ENCODE assay signal across 17 mouse cellular contexts in the genomic region with DNA sequence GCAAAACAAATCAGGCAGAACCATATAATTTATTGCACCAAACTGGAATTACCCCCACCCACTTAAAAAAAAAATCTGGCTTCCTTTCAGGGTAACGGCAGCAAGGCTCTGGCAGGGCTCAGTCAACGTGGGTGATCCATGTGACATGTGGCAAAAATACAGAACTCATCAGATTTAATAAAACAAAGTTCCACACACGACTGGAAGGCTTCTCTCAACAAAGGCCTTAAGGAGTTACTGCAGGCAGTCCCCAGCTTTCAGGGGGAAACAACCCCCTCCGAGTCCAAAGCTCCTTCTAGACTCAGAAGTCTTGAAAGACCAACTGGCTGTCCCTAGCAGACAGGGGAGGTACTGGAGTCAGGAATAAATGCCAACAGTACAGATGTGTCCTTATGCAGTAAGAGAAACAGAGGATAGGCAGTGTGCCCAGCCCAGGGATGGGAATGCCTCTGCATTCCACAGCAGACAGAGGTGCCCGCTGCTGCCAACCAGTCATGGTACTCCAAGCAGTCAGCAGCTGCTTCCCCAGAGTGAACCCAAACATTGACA.
DNase-seq lines count a peak whose midpoint lies in the region; ATAC-seq and TF ChIP-seq lines count a peak whose summit lies in the region.
"Had no signal": no experiment of that assay in that cellular context is flagged by ENCODE, and none has a peak within 500 bp of the region (broad histone marks: within the 10 kb centered on the region; RNA-seq: fewer than 3 reads in every experiment).

No protein-coding gene starts in this region.

- intact Hi-C loops in heart, postnatal 25 days (cut with DNase I): loop anchor here (10.0 kb wide), 1 partner anchor 238 kb away; no protein-coding TSS in a partner anchor

- no peak overlapping the region for H3K4me3 ChIP-seq in kidney, postnatal 0 days (replicated peaks; ENCODE audit: low read depth, low read length)
- no peak overlapping the region for H3K4me3 ChIP-seq in embryonic facial prominence, embryonic 15.5 days (replicated peaks)
- H3K4me3 ChIP-seq: hindbrain, embryonic 15.5 days; megakaryocyte, embryonic 14.5 days; neural tube, embryonic 12.5 days had no signal

- H3K27ac ChIP-seq in kidney, postnatal 0 days: no peak overlapping the region
- 0 out of 2 replicates have a peak overlapping the region, but pooled peaks have one; percentile 35 for H3K27ac ChIP-seq in embryonic facial prominence, embryonic 15.5 days (replicated peaks)
- H3K27ac ChIP-seq: hindbrain, embryonic 15.5 days; neural tube, embryonic 12.5 days had no signal

- no peaks in the 10 kb centered on the region for H3K9me3 ChIP-seq in kidney, postnatal 0 days (replicated peaks; ENCODE audit: low read length)
- no peaks in the 10 kb centered on the region for H3K9me3 ChIP-seq in embryonic facial prominence, embryonic 15.5 days (replicated peaks)
- H3K9me3 ChIP-seq: hindbrain, embryonic 15.5 days; megakaryocyte, embryonic 14.5 days; neural tube, embryonic 12.5 days had no signal

- DNase-seq in heart, adult 11 months: peak; percentile 92
- no peak for DNase-seq in heart, postnatal 25 days (ENCODE audit: low spot score)
- peak; percentile 38 for DNase-seq in kidney, postnatal 0 days (ENCODE audit: low spot score)
- no peak for DNase-seq in kidney, postnatal 14 days
- DNase-seq in 3134 (ENCODE audit: extremely low read depth, insufficient read length, low spot score): peak; percentile 77
- no peak for DNase-seq in urinary bladder, postnatal 25 days (ENCODE audit: low spot score)
- DNase-seq: adrenal gland, postnatal 10 days; cerebellum, adult 2 months; thymus, postnatal 36 days had no signal

- H3K4me1 ChIP-seq in kidney, postnatal 0 days (replicated peaks; ENCODE audit: insufficient read depth, low read length): no peaks in the 10 kb centered on the region
- H3K4me1 ChIP-seq in embryonic facial prominence, embryonic 15.5 days: peaks cover 12% of the 10 kb centered on the region; the same call in 1 of the 2 replicates
- H3K4me1 ChIP-seq: hindbrain, embryonic 15.5 days; megakaryocyte, embryonic 14.5 days; neural tube, embryonic 12.5 days had no signal

- H3K4me2 ChIP-seq in kidney, postnatal 0 days (ENCODE audit: low read length): no peak overlapping the region
- H3K4me2 ChIP-seq in embryonic facial prominence, embryonic 15.5 days (replicated peaks): no peak overlapping the region
- H3K4me2 ChIP-seq: hindbrain, embryonic 15.5 days; neural tube, embryonic 12.5 days had no signal

- ATAC-seq in kidney, postnatal 0 days (replicated peaks; ENCODE audit: low FRiP score, low read depth): no peak
- ATAC-seq in embryonic facial prominence, embryonic 15.5 days (ENCODE audit: insufficient number of reproducible peaks, low FRiP score, low TSS enrichment, low read depth): peak; percentile 72
- ATAC-seq: forebrain, embryonic 14.5 days; intestine, postnatal 0 days; midbrain, embryonic 16.5 days had no signal

- no peak for TF ChIP-seq CTCF in kidney, postnatal 0 days (IDR thresholded peaks at IDR 0.05; ENCODE audit: low read depth)

- H3K27me3 ChIP-seq in kidney, postnatal 0 days (ENCODE audit: insufficient read depth, low read length): no peaks in the 10 kb centered on the region
- H3K27me3 ChIP-seq in embryonic facial prominence, embryonic 15.5 days: no peaks in the 10 kb centered on the region
- H3K27me3 ChIP-seq: hindbrain, embryonic 15.5 days; megakaryocyte, embryonic 14.5 days; neural tube, embryonic 12.5 days had no signal

- no peaks in the 10 kb centered on the region for H3K36me3 ChIP-seq in kidney, postnatal 0 days (ENCODE audit: insufficient read depth, low read length)
- no peaks in the 10 kb centered on the region for H3K36me3 ChIP-seq in embryonic facial prominence, embryonic 15.5 days
- H3K36me3 ChIP-seq: G1E; hindbrain, embryonic 15.5 days; neural tube, embryonic 12.5 days had no signal

- WGBS in kidney, postnatal 0 days: 29% methylated on average over 5 of the region's 5 CpGs
- 20% methylated on average over 5 of the region's 5 CpGs for WGBS in embryonic facial prominence, embryonic 15.5 days

- no peak overlapping the region for H3K9ac ChIP-seq in kidney, postnatal 0 days (ENCODE audit: low read depth, low read length)
- no peak overlapping the region for H3K9ac ChIP-seq in embryonic facial prominence, embryonic 15.5 days
- H3K9ac ChIP-seq: hindbrain, embryonic 15.5 days; neural tube, embryonic 12.5 days had no signal

Comparison
In these comparisons a context has a peak if more than half of its experiments do, and no peak if none do; other contexts are left out.
1. DNase-seq: peak in heart, adult 11 months (single experiment), kidney, postnatal 0 days (single experiment) and 3134 (single experiment); none in heart, postnatal 25 days (single experiment), kidney, postnatal 14 days (single experiment) and urinary bladder, postnatal 25 days (single experiment).